Mouse (Mus musculus): ENCODE results near the gene Mbnl2. TPM values are rescaled to one million over a fixed set of nuclear protein-coding genes. Genes with fewer than 3 reads are reported as not detected.

Mbnl2 gene
- polyA plus RNA-seq, 1 experiment from 2014 or later, result 25.4 TPM

GRCm38 (mm10) chr14:120302913-120303548, 27.6 kb downstream of the Mbnl2 start:
- Histone ChIP-seq H3K9me3 (ENCODE audit: control insufficient read depth, low read length) (no peaks in the 10 kb centered on the region), H3K36me3 (ENCODE audit: control insufficient read depth, insufficient read depth, low read length) (no peaks in the 10 kb centered on the region), H3K4me3 (ENCODE audit: low read length) (no peak overlapping the region), H3K9ac (ENCODE audit: low read depth, low read length) (no peak overlapping the region), H3K27me3 (replicated peaks; ENCODE audit: control insufficient read depth, insufficient read depth, low read length) (no peaks in the 10 kb centered on the region), H3K27ac (ENCODE audit: low read depth, low read length) (no peak overlapping the region), H3K4me1 (ENCODE audit: control insufficient read depth, insufficient read depth, low read depth, low read length) (peaks cover 10% of the 10 kb centered on the region), H3K4me2 (ENCODE audit: low read length) (no peak overlapping the region)
- ATAC-seq, result peak; percentile 69
- 31% methylated on average over 6 of the region's 6 CpGs for WGBS

- H3K27me3 ChIP-seq (replicated peaks; ENCODE audit: control insufficient read depth, insufficient read depth, low read length), result no peaks in the 10 kb centered on the region
- H3K9me3 ChIP-seq (ENCODE audit: control insufficient read depth, low read length), result no peaks in the 10 kb centered on the region
- no peak overlapping the region for H3K9ac ChIP-seq (ENCODE audit: low read depth, low read length)
- peaks cover 14% of the 10 kb centered on the region for H3K4me1 ChIP-seq (ENCODE audit: control insufficient read depth, insufficient read depth, low read depth, low read length)
- H3K4me3 ChIP-seq (ENCODE audit: low read length), result no peak overlapping the region
- no peak overlapping the region for H3K27ac ChIP-seq (ENCODE audit: low read depth, low read length)
- 83% methylated on average over 11 of the region's 11 CpGs for WGBS
- ATAC-seq, result no peak
- H3K4me2 ChIP-seq (ENCODE audit: low read length), result no peak overlapping the region
- no peaks in the 10 kb centered on the region for H3K36me3 ChIP-seq (ENCODE audit: control insufficient read depth, insufficient read depth, low read length)
Measured at GRCm38 (mm10) chr14:120306229-120306628, 30.8 kb downstream of the Mbnl2 start.

- WGBS, result 53% methylated on average over 3 of the region's 3 CpGs
- Histone ChIP-seq H3K9ac (ENCODE audit: low read depth, low read length) (no peak overlapping the region), H3K4me3 (ENCODE audit: low read length) (no peak overlapping the region), H3K27ac (ENCODE audit: low read depth, low read length) (no peak overlapping the region), H3K36me3 (ENCODE audit: control insufficient read depth, insufficient read depth, low read length) (no peaks in the 10 kb centered on the region), H3K27me3 (replicated peaks; ENCODE audit: control insufficient read depth, insufficient read depth, low read length) (no peaks in the 10 kb centered on the region), H3K4me1 (ENCODE audit: control insufficient read depth, insufficient read depth, low read depth, low read length) (peaks cover 18% of the 10 kb centered on the region), H3K9me3 (ENCODE audit: control insufficient read depth, low read length) (no peaks in the 10 kb centered on the region), H3K4me2 (ENCODE audit: low read length) (no peak overlapping the region)
- ATAC-seq, result no peak
Measured at GRCm38 (mm10) chr14:120307356-120307755, 31.9 kb downstream of the Mbnl2 start.

- no peak for ATAC-seq
- peaks cover 16% of the 10 kb centered on the region for H3K4me1 ChIP-seq (ENCODE audit: control insufficient read depth, insufficient read depth, low read depth, low read length)
- 62% methylated on average over 4 of the region's 4 CpGs for WGBS
- H3K4me3 ChIP-seq (ENCODE audit: low read length), result no peak overlapping the region
- H3K9ac ChIP-seq (ENCODE audit: low read depth, low read length), result no peak overlapping the region
- no peaks in the 10 kb centered on the region for H3K9me3 ChIP-seq (ENCODE audit: control insufficient read depth, low read length)
- no peaks in the 10 kb centered on the region for H3K27me3 ChIP-seq (replicated peaks; ENCODE audit: control insufficient read depth, insufficient read depth, low read length)
- no peaks in the 10 kb centered on the region for H3K36me3 ChIP-seq (ENCODE audit: control insufficient read depth, insufficient read depth, low read length)
- H3K27ac ChIP-seq (ENCODE audit: low read depth, low read length), result no peak overlapping the region
- H3K4me2 ChIP-seq (ENCODE audit: low read length), result no peak overlapping the region
Measured at GRCm38 (mm10) chr14:120307963-120308362, 32.5 kb downstream of the Mbnl2 start.

GRCm38 (mm10) chr14:120309691-120310090, 34.2 kb downstream of the Mbnl2 start:
- no peak overlapping the region for H3K4me3 ChIP-seq (ENCODE audit: low read length)
- no peak overlapping the region for H3K27ac ChIP-seq (ENCODE audit: low read depth, low read length)
- 0 out of 2 replicates have a peak, but pooled peaks have one; percentile 30 for ATAC-seq
- H3K27me3 ChIP-seq (replicated peaks; ENCODE audit: control insufficient read depth, insufficient read depth, low read length), result no peaks in the 10 kb centered on the region
- H3K4me2 ChIP-seq (ENCODE audit: low read length), result no peak overlapping the region
- H3K9me3 ChIP-seq (ENCODE audit: control insufficient read depth, low read length), result no peaks in the 10 kb centered on the region
- H3K36me3 ChIP-seq (ENCODE audit: control insufficient read depth, insufficient read depth, low read length), result no peaks in the 10 kb centered on the region
- H3K9ac ChIP-seq (ENCODE audit: low read depth, low read length), result no peak overlapping the region
- H3K4me1 ChIP-seq (ENCODE audit: control insufficient read depth, insufficient read depth, low read depth, low read length), result peaks cover 11% of the 10 kb centered on the region
- 80% methylated on average over 6 of the region's 6 CpGs for WGBS

- Histone ChIP-seq H3K4me2 (ENCODE audit: low read length) (no peak overlapping the region), H3K27me3 (replicated peaks; ENCODE audit: control insufficient read depth, insufficient read depth, low read length) (no peaks in the 10 kb centered on the region), H3K4me1 (ENCODE audit: control insufficient read depth, insufficient read depth, low read depth, low read length) (peaks cover 11% of the 10 kb centered on the region), H3K9ac (ENCODE audit: low read depth, low read length) (no peak overlapping the region), H3K27ac (ENCODE audit: low read depth, low read length) (peak overlapping the region; percentile 36; the same call in 1 of the 2 replicates), H3K9me3 (ENCODE audit: control insufficient read depth, low read length) (no peaks in the 10 kb centered on the region), H3K36me3 (ENCODE audit: control insufficient read depth, insufficient read depth, low read length) (no peaks in the 10 kb centered on the region), H3K4me3 (ENCODE audit: low read length) (no peak overlapping the region)
- WGBS, result 54% methylated on average over 12 of the region's 12 CpGs
- no peak for ATAC-seq
Measured at GRCm38 (mm10) chr14:120311330-120312097, 36.0 kb downstream of the Mbnl2 start.

- peaks cover 11% of the 10 kb centered on the region for H3K4me1 ChIP-seq (ENCODE audit: control insufficient read depth, insufficient read depth, low read depth, low read length)
- H3K27ac ChIP-seq (ENCODE audit: low read depth, low read length), result no peak overlapping the region
- H3K4me3 ChIP-seq (ENCODE audit: low read length), result no peak overlapping the region
- H3K9ac ChIP-seq (ENCODE audit: low read depth, low read length), result no peak overlapping the region
- 96% methylated on average over 12 of the region's 12 CpGs for WGBS
- no peaks in the 10 kb centered on the region for H3K36me3 ChIP-seq (ENCODE audit: control insufficient read depth, insufficient read depth, low read length)
- no peaks in the 10 kb centered on the region for H3K9me3 ChIP-seq (ENCODE audit: control insufficient read depth, low read length)
- H3K4me2 ChIP-seq (ENCODE audit: low read length), result no peak overlapping the region
- ATAC-seq, result no peak
- no peaks in the 10 kb centered on the region for H3K27me3 ChIP-seq (replicated peaks; ENCODE audit: control insufficient read depth, insufficient read depth, low read length)
Measured at GRCm38 (mm10) chr14:120312661-120313406, 37.4 kb downstream of the Mbnl2 start.

GRCm38 (mm10) chr14:120313466-120313865, 38.0 kb downstream of the Mbnl2 start:
- no peak overlapping the region for H3K9ac ChIP-seq (ENCODE audit: low read depth, low read length)
- H3K36me3 ChIP-seq (ENCODE audit: control insufficient read depth, insufficient read depth, low read length), result no peaks in the 10 kb centered on the region
- 91% methylated on average over 8 of the region's 8 CpGs for WGBS
- peaks cover 11% of the 10 kb centered on the region for H3K4me1 ChIP-seq (ENCODE audit: control insufficient read depth, insufficient read depth, low read depth, low read length)
- H3K9me3 ChIP-seq (ENCODE audit: control insufficient read depth, low read length), result no peaks in the 10 kb centered on the region
- no peak overlapping the region for H3K4me2 ChIP-seq (ENCODE audit: low read length)
- no peak overlapping the region for H3K4me3 ChIP-seq (ENCODE audit: low read length)
- H3K27ac ChIP-seq (ENCODE audit: low read depth, low read length), result no peak overlapping the region
- H3K27me3 ChIP-seq (replicated peaks; ENCODE audit: control insufficient read depth, insufficient read depth, low read length), result no peaks in the 10 kb centered on the region
- no peak for ATAC-seq

GRCm38 (mm10) chr14:120315721-120316120, 40.3 kb downstream of the Mbnl2 start:
- no peak for ATAC-seq
- no peak overlapping the region for H3K27ac ChIP-seq (ENCODE audit: low read depth, low read length)
- H3K4me2 ChIP-seq (ENCODE audit: low read length), result no peak overlapping the region
- H3K4me1 ChIP-seq (ENCODE audit: control insufficient read depth, insufficient read depth, low read depth, low read length), result peaks cover 8% of the 10 kb centered on the region
- no peaks in the 10 kb centered on the region for H3K9me3 ChIP-seq (ENCODE audit: control insufficient read depth, low read length)
- H3K9ac ChIP-seq (ENCODE audit: low read depth, low read length), result no peak overlapping the region
- H3K27me3 ChIP-seq (replicated peaks; ENCODE audit: control insufficient read depth, insufficient read depth, low read length), result no peaks in the 10 kb centered on the region
- H3K36me3 ChIP-seq (ENCODE audit: control insufficient read depth, insufficient read depth, low read length), result no peaks in the 10 kb centered on the region
- WGBS, result 73% methylated on average over 5 of the region's 5 CpGs
- no peak overlapping the region for H3K4me3 ChIP-seq (ENCODE audit: low read length)

Measured in hindbrain, embryonic 16.5 days (tissue).